Mouse (Mus musculus) neural tube, postnatal 0 days (tissue): ENCODE results near the gene Slc43a3. TPM values are rescaled to one million over a fixed set of nuclear protein-coding genes. Genes with fewer than 3 reads are reported as not detected.

Experiments
- microRNA-seq: library from miRNA; unstranded; fragments of <30 nt; microRNA quantifications from one replicate; pipeline ENCODE4, GENCODE M21; 2016
- polyA plus RNA-seq: library from polyadenylated mRNA; unstranded; fragments of >200 nt; fragmentation: Nextera tagmentation; extraction: Ambion mirVana; gene quantifications from 2 replicates; pipeline ENCODE4 v1.2.1, GENCODE M21; 2015

Slc43a3 gene
- polyA plus RNA-seq = 4.3 and 4.5 TPM in 2 replicates

DNA sequence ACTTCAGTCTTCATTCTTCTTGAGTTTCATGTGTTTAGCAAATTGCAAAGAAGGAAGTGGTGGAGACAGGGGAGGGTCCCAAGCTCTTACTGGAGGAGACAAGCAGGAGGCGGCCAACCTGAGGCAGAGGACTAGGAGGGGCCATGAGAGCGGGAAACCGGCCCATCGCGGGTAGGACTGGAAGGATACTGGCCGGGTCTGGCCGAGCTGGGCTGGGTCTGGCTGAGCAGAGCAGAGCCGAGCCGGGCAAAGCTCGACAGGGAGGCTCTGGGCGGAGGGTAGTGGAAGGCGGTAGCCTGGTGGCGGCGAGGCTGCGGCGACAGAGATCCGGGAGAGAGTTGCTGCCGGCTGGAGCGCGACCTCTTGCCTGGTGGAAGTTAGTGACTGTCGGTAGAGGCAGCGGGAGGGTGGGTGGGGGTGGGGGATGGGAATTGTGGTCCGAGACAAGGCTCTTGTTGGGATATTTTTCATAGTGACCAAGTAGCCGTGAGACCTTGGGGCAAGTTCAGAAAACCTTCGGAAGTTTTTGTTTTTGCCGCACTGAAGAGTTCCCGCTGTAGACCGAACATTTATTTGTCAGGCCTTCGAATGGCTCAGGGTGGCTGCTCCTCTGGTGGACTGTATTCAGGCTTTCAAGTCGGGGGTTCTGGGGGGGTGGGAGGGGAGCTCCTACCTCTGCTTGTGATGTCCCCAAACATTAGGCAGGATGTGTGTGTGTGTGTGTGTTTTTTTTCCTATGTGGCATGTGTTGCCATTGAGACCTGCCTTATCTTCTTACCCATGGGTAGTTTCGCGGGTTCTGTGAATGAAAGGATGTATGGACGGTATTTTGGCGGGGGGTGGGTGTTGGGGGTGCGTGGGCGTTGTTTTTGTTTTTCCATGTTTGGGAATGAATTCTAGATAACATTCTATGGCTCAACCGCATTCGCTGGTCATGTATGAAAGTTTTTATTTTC lies at the start of gene Slc43a3:
Gene Slc43a3 (plus strand): TSS at position 106 of the 956 bp plus-strand sequence.

GRCm38 (mm10) chr2:84980188-84980587 lies 43.8 kb downstream of the Slc43a3 start, which contains the start of gene Prg2:
Gene Prg2 (plus strand): TSS chr2:84980461.

DNA sequence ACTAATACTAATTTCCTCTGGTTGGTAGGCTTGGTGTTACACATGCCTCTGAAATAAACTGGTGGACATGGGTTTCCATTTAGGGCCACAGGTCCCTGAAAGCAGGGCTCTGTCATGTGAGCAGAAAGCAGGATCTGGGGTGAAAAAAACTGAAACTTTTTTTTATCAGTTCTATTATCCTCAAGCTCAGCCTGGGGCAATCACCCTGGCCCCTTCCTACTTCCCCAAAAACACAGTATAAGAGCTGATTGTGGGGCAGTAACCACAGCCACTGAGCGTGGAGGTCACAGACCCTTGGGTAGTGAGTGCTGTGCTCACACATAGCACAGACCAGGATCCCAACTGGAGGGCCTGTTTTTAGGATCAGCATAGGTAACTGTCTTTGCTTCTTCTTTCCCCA lies 51.6 kb downstream of the Slc43a3 start, which contains the start of gene Prg3:
Gene Prg3 (plus strand): TSS at position 286 of the 400 bp plus-strand sequence.

Small RNA genes lying within 50 kb of the gene (microRNA-seq; reads per million reads assigned to microRNA genes)
- not detected for gene Gm24332

Other genes starting within 250 kb of the Slc43a3 start
- 14.1 and 16.3 TPM in 2 replicates for gene Zdhhc5, start 221.4 kb upstream of the Slc43a3 start, polyA plus RNA-seq
- gene Clp1, start 209.2 kb upstream of the Slc43a3 start, polyA plus RNA-seq = 13.3 and 14.9 TPM in 2 replicates
- gene Ypel4, start 202.5 kb upstream of the Slc43a3 start, polyA plus RNA-seq = 10.1 and 12.0 TPM in 2 replicates
- gene Gm19426, start 192.9 kb upstream of the Slc43a3 start, polyA plus RNA-seq = 5.2 and 5.3 TPM in 2 replicates
- 41.5 and 57.2 TPM in 2 replicates for gene Serping1, start 161.1 kb upstream of the Slc43a3 start, polyA plus RNA-seq
- gene Ube2l6, start 137.8 kb upstream of the Slc43a3 start, polyA plus RNA-seq = 17.3 and 18.4 TPM in 2 replicates
- gene Smtnl1, start 113.9 kb upstream of the Slc43a3 start, polyA plus RNA-seq = 0.14 TPM in 1 of 2 replicates, not detected in the other
- gene Timm10, start 109.6 kb upstream of the Slc43a3 start, polyA plus RNA-seq = 98.0 and 101 TPM in 2 replicates
- 0.75 and 1.2 TPM in 2 replicates for gene Slc43a1, start 97.7 kb upstream of the Slc43a3 start, polyA plus RNA-seq
- 2.7 and 3.7 TPM in 2 replicates for gene Rtn4rl2, start 49.9 kb upstream of the Slc43a3 start, polyA plus RNA-seq
- not detected in 2 replicates for gene Prg2, start 43.9 kb downstream of the Slc43a3 start, polyA plus RNA-seq
- gene Prg3, start 51.6 kb downstream of the Slc43a3 start, polyA plus RNA-seq = not detected in 2 replicates
- gene Ssrp1, start 100.7 kb downstream of the Slc43a3 start, polyA plus RNA-seq = 104 and 116 TPM in 2 replicates
- 0.70 and 6.1 TPM in 2 replicates for gene P2rx3, start 100.9 kb downstream of the Slc43a3 start, polyA plus RNA-seq
- gene Tnks1bp1, start 111.4 kb downstream of the Slc43a3 start, polyA plus RNA-seq = 11.8 and 16.7 TPM in 2 replicates
- gene Aplnr, start 199.6 kb downstream of the Slc43a3 start, polyA plus RNA-seq = 27.7 and 30.9 TPM in 2 replicates